Mouse (Mus musculus): Measurements from ENCODE around the gene Brip1. TPM values are rescaled to one million over a fixed set of nuclear protein-coding genes. Genes with fewer than 3 reads are reported as not detected.

The Brip1 gene
- polyA plus RNA-seq, 1 experiment from 2014 or later = 4.9 TPM

- no peak for ATAC-seq
- Histone ChIP-seq H3K36me3 (ENCODE audit: control insufficient read depth, insufficient read depth) (no peaks in the 10 kb centered on the region), H3K9me3 (ENCODE audit: control insufficient read depth) (no peaks in the 10 kb centered on the region), H3K4me3 (ENCODE audit: low read depth, low read length) (no peak overlapping the region), H3K27ac (ENCODE audit: low read depth, low read length) (no peak overlapping the region), H3K4me1 (replicated peaks; ENCODE audit: control insufficient read depth, insufficient read depth, low read length) (no peaks in the 10 kb centered on the region), H3K27me3 (replicated peaks; ENCODE audit: control insufficient read depth, insufficient read depth, low read length) (no peaks in the 10 kb centered on the region), H3K9ac (ENCODE audit: low read depth, low read length) (no peak overlapping the region), H3K4me2 (replicated peaks; ENCODE audit: low read depth) (no peak overlapping the region)
- WGBS = 80% methylated on average over 7 of the region's 7 CpGs
- no peak for TF ChIP-seq CTCF (IDR thresholded peaks at IDR 0.05; ENCODE audit: low read depth)
Observed at GRCm38 (mm10) chr11:86117078-86117869, 83.7 kb downstream of the Brip1 start.

DNA sequence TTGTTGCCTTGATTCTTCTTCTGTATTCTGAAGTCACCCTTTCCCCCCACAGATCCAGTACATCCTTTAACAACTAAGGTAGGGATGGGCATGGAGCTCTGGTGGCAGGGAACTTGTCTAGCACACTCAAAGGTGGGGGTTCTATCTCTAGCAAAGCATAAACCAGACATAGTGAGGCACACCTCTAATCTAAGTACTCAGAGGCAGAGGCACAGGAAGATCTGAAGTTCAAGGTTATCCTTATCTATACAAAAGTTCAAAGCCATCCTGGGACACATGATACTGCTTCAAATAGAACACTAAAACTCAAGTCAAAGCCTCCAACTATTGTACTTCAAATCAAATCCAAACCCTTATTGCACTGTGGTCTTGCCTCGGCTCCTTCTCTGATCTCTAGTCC, 85.0 kb downstream of the Brip1 start:
- H3K4me2 ChIP-seq (replicated peaks; ENCODE audit: low read depth) = no peak overlapping the region
- no peak overlapping the region for H3K4me3 ChIP-seq (ENCODE audit: low read depth, low read length)
- no peaks in the 10 kb centered on the region for H3K36me3 ChIP-seq (ENCODE audit: control insufficient read depth, insufficient read depth)
- no peaks in the 10 kb centered on the region for H3K9me3 ChIP-seq (ENCODE audit: control insufficient read depth)
- H3K9ac ChIP-seq (ENCODE audit: low read depth, low read length) = no peak overlapping the region
- no peaks in the 10 kb centered on the region for H3K27me3 ChIP-seq (replicated peaks; ENCODE audit: control insufficient read depth, insufficient read depth, low read length)
- no peak for TF ChIP-seq CTCF (IDR thresholded peaks at IDR 0.05; ENCODE audit: low read depth)
- 83% methylated on average over 1 of the region's 1 CpGs for WGBS
- no peaks in the 10 kb centered on the region for H3K4me1 ChIP-seq (replicated peaks; ENCODE audit: control insufficient read depth, insufficient read depth, low read length)
- no peak overlapping the region for H3K27ac ChIP-seq (ENCODE audit: low read depth, low read length)
- ATAC-seq = no peak

GRCm38 (mm10) chr11:86107276-86107675, 93.7 kb downstream of the Brip1 start:
- no peak for ATAC-seq
- WGBS = 96% methylated on average over 4 of the region's 4 CpGs
- no peak for TF ChIP-seq CTCF (IDR thresholded peaks at IDR 0.05; ENCODE audit: low read depth)
- H3K4me3 ChIP-seq (ENCODE audit: low read depth, low read length) = no peak overlapping the region
- no peaks in the 10 kb centered on the region for H3K4me1 ChIP-seq (replicated peaks; ENCODE audit: control insufficient read depth, insufficient read depth, low read length)
- no peak overlapping the region for H3K4me2 ChIP-seq (replicated peaks; ENCODE audit: low read depth)
- H3K27ac ChIP-seq (ENCODE audit: low read depth, low read length) = no peak overlapping the region
- H3K9me3 ChIP-seq (ENCODE audit: control insufficient read depth) = no peaks in the 10 kb centered on the region
- H3K9ac ChIP-seq (ENCODE audit: low read depth, low read length) = no peak overlapping the region
- peaks cover 4% of the 10 kb centered on the region; the same call in 1 of the 2 replicates for H3K36me3 ChIP-seq (ENCODE audit: control insufficient read depth, insufficient read depth)
- no peaks in the 10 kb centered on the region for H3K27me3 ChIP-seq (replicated peaks; ENCODE audit: control insufficient read depth, insufficient read depth, low read length)

DNA sequence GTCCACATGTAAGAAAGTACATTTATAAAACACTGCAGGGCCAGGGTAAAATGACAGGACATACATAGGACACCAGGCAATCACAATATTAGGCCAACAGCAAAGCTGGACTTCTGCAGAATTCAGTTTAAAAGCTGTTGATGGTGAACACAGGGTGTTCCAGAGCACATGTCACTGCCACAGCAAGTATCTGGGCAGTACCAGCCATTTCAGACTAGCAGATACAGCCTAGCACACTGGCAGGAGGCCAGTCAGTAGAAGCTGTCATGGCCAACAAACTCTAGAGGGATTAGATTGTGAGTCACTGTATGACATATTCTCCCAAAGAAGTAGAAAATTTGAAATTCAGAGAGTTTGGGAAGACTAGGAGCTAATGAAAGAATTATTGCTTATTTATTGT, 94.4 kb downstream of the Brip1 start:
- Histone ChIP-seq H3K9ac (ENCODE audit: low read depth, low read length) (no peak overlapping the region), H3K27me3 (replicated peaks; ENCODE audit: control insufficient read depth, insufficient read depth, low read length) (no peaks in the 10 kb centered on the region), H3K4me2 (replicated peaks; ENCODE audit: low read depth) (no peak overlapping the region), H3K27ac (ENCODE audit: low read depth, low read length) (no peak overlapping the region), H3K4me3 (ENCODE audit: low read depth, low read length) (no peak overlapping the region), H3K9me3 (ENCODE audit: control insufficient read depth) (no peaks in the 10 kb centered on the region), H3K36me3 (ENCODE audit: control insufficient read depth, insufficient read depth) (peaks cover 4% of the 10 kb centered on the region; the same call in 1 of the 2 replicates), H3K4me1 (replicated peaks; ENCODE audit: control insufficient read depth, insufficient read depth, low read length) (no peaks in the 10 kb centered on the region)
- TF ChIP-seq CTCF (IDR thresholded peaks at IDR 0.05; ENCODE audit: low read depth) = no peak
- ATAC-seq = no peak

- no peak for ATAC-seq
- H3K4me3 ChIP-seq (ENCODE audit: low read depth, low read length) = no peak overlapping the region
- peaks cover 4% of the 10 kb centered on the region; the same call in 1 of the 2 replicates for H3K36me3 ChIP-seq (ENCODE audit: control insufficient read depth, insufficient read depth)
- no peak for TF ChIP-seq CTCF (IDR thresholded peaks at IDR 0.05; ENCODE audit: low read depth)
- H3K4me1 ChIP-seq (replicated peaks; ENCODE audit: control insufficient read depth, insufficient read depth, low read length) = no peaks in the 10 kb centered on the region
- no peaks in the 10 kb centered on the region for H3K9me3 ChIP-seq (ENCODE audit: control insufficient read depth)
- 82% methylated on average over 6 of the region's 6 CpGs for WGBS
- no peak overlapping the region for H3K9ac ChIP-seq (ENCODE audit: low read depth, low read length)
- H3K27ac ChIP-seq (ENCODE audit: low read depth, low read length) = no peak overlapping the region
- H3K4me2 ChIP-seq (replicated peaks; ENCODE audit: low read depth) = no peak overlapping the region
- H3K27me3 ChIP-seq (replicated peaks; ENCODE audit: control insufficient read depth, insufficient read depth, low read length) = no peaks in the 10 kb centered on the region
Observed at GRCm38 (mm10) chr11:86101191-86101590, 99.8 kb downstream of the Brip1 start.

- WGBS = 65% methylated on average over 2 of the region's 2 CpGs
- H3K27ac ChIP-seq (ENCODE audit: low read depth, low read length) = no peak overlapping the region
- H3K9ac ChIP-seq (ENCODE audit: low read depth, low read length) = no peak overlapping the region
- H3K4me2 ChIP-seq (replicated peaks; ENCODE audit: low read depth) = no peak overlapping the region
- TF ChIP-seq CTCF (IDR thresholded peaks at IDR 0.05; ENCODE audit: low read depth) = no peak
- no peak overlapping the region for H3K4me3 ChIP-seq (ENCODE audit: low read depth, low read length)
- no peaks in the 10 kb centered on the region for H3K4me1 ChIP-seq (replicated peaks; ENCODE audit: control insufficient read depth, insufficient read depth, low read length)
- peaks cover 4% of the 10 kb centered on the region; the same call in 1 of the 2 replicates for H3K36me3 ChIP-seq (ENCODE audit: control insufficient read depth, insufficient read depth)
- no peak for ATAC-seq
- H3K27me3 ChIP-seq (replicated peaks; ENCODE audit: control insufficient read depth, insufficient read depth, low read length) = no peaks in the 10 kb centered on the region
- no peaks in the 10 kb centered on the region for H3K9me3 ChIP-seq (ENCODE audit: control insufficient read depth)
Observed at GRCm38 (mm10) chr11:86099341-86099740, 101.7 kb downstream of the Brip1 start.

Data from intestine, postnatal 0 days (tissue).